Mouse (Mus musculus) urinary bladder, postnatal 25 days (tissue): ENCODE measurements at regions not wholly inside any gene's neighbourhood (a gene's known extent, or its start where the extent isn't known, plus 50 kb on each side); places are given as distances from the start of the nearest gene placed in this dataset.
"Not testable (repeated sequence)": the region's sequence is repeated elsewhere in the genome, so short reads cannot be mapped to it uniquely, and the experiment has no call there.

ENCODE experiments used
- DNase-seq: peaks from one replicate; pipeline ENCODE4 v3.0.0; 2022; ENCODE audit warnings: low spot score

GRCm38 (mm10) chr8:31518903-31519302 is 1909.6 kb upstream of the 5930422O12Rik start:
- no peak for DNase-seq

- DNase-seq = peak; percentile 7
These were observed 1907.5 kb upstream of the 5930422O12Rik start for GRCm38 (mm10) chr8:31520991-31521448.

GRCm38 (mm10) chr8:31525071-31525470 is 1903.4 kb upstream of the 5930422O12Rik start:
- no peak for DNase-seq

- no peak for DNase-seq
These were observed 1889.3 kb upstream of the 5930422O12Rik start for GRCm38 (mm10) chr8:31539251-31539650.

GRCm38 (mm10) chr8:31541646-31542045 is 1886.9 kb upstream of the 5930422O12Rik start:
- no peak for DNase-seq

- no peak for DNase-seq
These were observed 1854.4 kb upstream of the 5930422O12Rik start for GRCm38 (mm10) chr8:31574136-31574535.

GRCm38 (mm10) chr8:31576129-31576528 is 1852.4 kb upstream of the 5930422O12Rik start:
- no peak for DNase-seq

GRCm38 (mm10) chr8:31584661-31585060 is 1843.8 kb upstream of the 5930422O12Rik start:
- DNase-seq = no peak

- no peak for DNase-seq
These were observed 1829.0 kb upstream of the 5930422O12Rik start for GRCm38 (mm10) chr8:31599536-31599935.

- DNase-seq = no peak
These were observed 1827.5 kb upstream of the 5930422O12Rik start for GRCm38 (mm10) chr8:31600979-31601378.

- DNase-seq = no peak
These were observed 1812.0 kb upstream of the 5930422O12Rik start for GRCm38 (mm10) chr8:31616501-31616900.

- no peak for DNase-seq
These were observed 1800.8 kb upstream of the 5930422O12Rik start for GRCm38 (mm10) chr8:31627708-31628107.

GRCm38 (mm10) chr8:31628146-31628545 is 1800.4 kb upstream of the 5930422O12Rik start:
- DNase-seq = no peak

GRCm38 (mm10) chr8:31638417-31638816 is 1790.1 kb upstream of the 5930422O12Rik start:
- DNase-seq = no peak

- no peak for DNase-seq
These were observed 1764.8 kb upstream of the 5930422O12Rik start for GRCm38 (mm10) chr8:31663717-31664116.

GRCm38 (mm10) chr8:31665485-31665884 is 1763.0 kb upstream of the 5930422O12Rik start:
- DNase-seq = no peak

GRCm38 (mm10) chr8:31704168-31704567 is 1724.3 kb upstream of the 5930422O12Rik start:
- no peak for DNase-seq

- DNase-seq = no peak
These were observed 1715.0 kb upstream of the 5930422O12Rik start for GRCm38 (mm10) chr8:31713321-31714076.

GRCm38 (mm10) chr8:31714077-31714458 is 1714.4 kb upstream of the 5930422O12Rik start:
- DNase-seq = no peak

- no peak for DNase-seq
These were observed 1708.5 kb upstream of the 5930422O12Rik start for GRCm38 (mm10) chr8:31720021-31720420.

GRCm38 (mm10) chr8:31720585-31720984 is 1707.9 kb upstream of the 5930422O12Rik start:
- peak; percentile 6 for DNase-seq

GRCm38 (mm10) chr8:31725430-31725829 is 1703.1 kb upstream of the 5930422O12Rik start:
- no peak for DNase-seq

- DNase-seq = no peak
These were observed 1692.9 kb upstream of the 5930422O12Rik start for GRCm38 (mm10) chr8:31735610-31736009.

- DNase-seq = not testable (repeated sequence)
These were observed 1691.2 kb upstream of the 5930422O12Rik start for GRCm38 (mm10) chr8:31737314-31737713.
